Mouse (Mus musculus) neutrophil, adult 5-6 weeks (primary cell): Measurements from ENCODE around the gene Hist4h4. TPM values are rescaled to one million over a fixed set of nuclear protein-coding genes. Genes with fewer than 3 reads are reported as not detected.

Source experiments
- ATAC-seq: fragments of 151-379, 151-347 bp; 2 replicates; pipeline ENCODE4 v1.8.0; 2017; ENCODE audit warnings: mild to moderate bottlenecking, moderate TSS enrichment; ENCODE audit not compliant: insufficient number of reproducible peaks, poor library complexity, low FRiP score, severe bottlenecking; ENCODE audit errors: extremely low read depth
- total RNA-seq: library from RNA; stranded (forward); fragments of 200-1000 nt; gene quantifications from 2 replicates; pipeline ENCODE4 v1.2.3, GENCODE M21; 2017

Gene Hist4h4
- 22.1 and 23.3 TPM in 2 replicates for total RNA-seq

GRCm38 (mm10) chr6:136803739-136804633, at the start of gene Hist4h4:
Gene Hist4h4 (minus strand): TSS chr6:136804415.
- ATAC-seq = peak; percentile 63

- peak; percentile 23; the same call in 1 of the 2 replicates for ATAC-seq
Measured at GRCm38 (mm10) chr6:136852762-136853161, 48.5 kb upstream of the Hist4h4 start.

- ATAC-seq = no peak
Measured at GRCm38 (mm10) chr6:136852348-136852747, 48.1 kb upstream of the Hist4h4 start.

- no peak for ATAC-seq
Measured at GRCm38 (mm10) chr6:136850267-136850666, 46.1 kb upstream of the Hist4h4 start.

- no peak for ATAC-seq
Measured at GRCm38 (mm10) chr6:136848971-136849370, 44.8 kb upstream of the Hist4h4 start.

GRCm38 (mm10) chr6:136848399-136848798, 44.2 kb upstream of the Hist4h4 start:
- ATAC-seq = no peak

- peak; percentile 71 for ATAC-seq
Measured at GRCm38 (mm10) chr6:136847790-136848189, 43.6 kb upstream of the Hist4h4 start.

GRCm38 (mm10) chr6:136847267-136847666, 43.1 kb upstream of the Hist4h4 start:
- no peak for ATAC-seq

GRCm38 (mm10) chr6:136845706-136846480, 41.7 kb upstream of the Hist4h4 start:
- no peak for ATAC-seq

GRCm38 (mm10) chr6:136844903-136845302, 40.7 kb upstream of the Hist4h4 start:
- ATAC-seq = no peak

GRCm38 (mm10) chr6:136837323-136837722, 33.1 kb upstream of the Hist4h4 start:
- ATAC-seq = no peak

GRCm38 (mm10) chr6:136835352-136835751, 31.1 kb upstream of the Hist4h4 start, which contains the start of gene Smco3:
Gene Smco3 (minus strand): TSS chr6:136835452.
- ATAC-seq = no peak

GRCm38 (mm10) chr6:136831712-136832111, 27.5 kb upstream of the Hist4h4 start:
- no peak for ATAC-seq

- ATAC-seq = no peak
Measured at GRCm38 (mm10) chr6:136828681-136829080, 24.5 kb upstream of the Hist4h4 start.

GRCm38 (mm10) chr6:136827881-136828561, 23.8 kb upstream of the Hist4h4 start, which contains the start of gene Wbp11:
Gene Wbp11 (minus strand): TSS chr6:136828233.
- ATAC-seq = peak; percentile 98

- no peak for ATAC-seq
Measured at GRCm38 (mm10) chr6:136827516-136827880, 23.3 kb upstream of the Hist4h4 start, which contains the start of gene BC049715. Gene BC049715 (plus strand): TSS chr6:136827626.

- no peak for ATAC-seq
Measured at GRCm38 (mm10) chr6:136827116-136827515, 22.9 kb upstream of the Hist4h4 start.

- no peak for ATAC-seq
Measured at GRCm38 (mm10) chr6:136824987-136825386, 20.8 kb upstream of the Hist4h4 start.

- no peak for ATAC-seq
Measured at GRCm38 (mm10) chr6:136821086-136821485, 16.9 kb upstream of the Hist4h4 start.
